Mouse (Mus musculus) cerebellum, adult 11-12 months (tissue): ENCODE measurements around the gene Cdh24.

Source experiments
- DNase-seq: peaks from one replicate; pipeline ENCODE4 v3.0.0; 2022

Cdh24 gene

DNA sequence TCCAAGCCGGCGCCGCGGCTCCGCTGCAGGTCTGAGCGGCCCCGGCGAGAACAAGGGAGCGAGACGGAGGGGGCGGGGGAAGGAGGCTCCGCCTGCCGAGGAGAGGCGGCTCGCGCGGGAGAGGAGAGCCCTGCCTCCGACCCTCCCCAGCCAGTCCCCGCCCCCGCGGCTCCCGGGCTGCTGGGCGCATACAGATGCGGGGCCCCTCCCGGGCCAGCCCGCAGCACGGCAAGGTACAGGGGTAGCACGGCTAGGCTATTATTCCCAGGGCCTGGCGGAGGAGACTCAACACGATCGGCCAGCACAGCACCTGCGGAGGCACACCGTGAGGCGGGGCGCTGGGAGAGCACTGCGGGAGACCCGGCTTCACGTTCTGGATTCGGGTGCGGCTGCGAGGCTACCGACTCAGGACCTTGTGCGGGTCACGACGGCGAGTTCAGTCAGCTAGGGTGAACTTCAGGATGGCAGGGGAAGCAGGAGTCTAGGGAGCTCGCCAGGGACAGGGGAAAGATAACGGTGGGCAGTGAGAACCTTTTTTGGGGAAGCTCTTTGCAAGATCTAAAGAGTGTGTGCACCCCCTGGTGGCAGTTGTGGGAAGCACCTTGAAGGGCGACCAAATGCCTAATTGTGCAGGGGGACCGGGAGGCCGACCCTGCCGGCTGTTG lies at the start of gene Cdh24:
TSS of gene Cdh24 (minus strand) at position 60 of the 665 bp plus-strand sequence.
- peak; percentile 81 for DNase-seq

DNA sequence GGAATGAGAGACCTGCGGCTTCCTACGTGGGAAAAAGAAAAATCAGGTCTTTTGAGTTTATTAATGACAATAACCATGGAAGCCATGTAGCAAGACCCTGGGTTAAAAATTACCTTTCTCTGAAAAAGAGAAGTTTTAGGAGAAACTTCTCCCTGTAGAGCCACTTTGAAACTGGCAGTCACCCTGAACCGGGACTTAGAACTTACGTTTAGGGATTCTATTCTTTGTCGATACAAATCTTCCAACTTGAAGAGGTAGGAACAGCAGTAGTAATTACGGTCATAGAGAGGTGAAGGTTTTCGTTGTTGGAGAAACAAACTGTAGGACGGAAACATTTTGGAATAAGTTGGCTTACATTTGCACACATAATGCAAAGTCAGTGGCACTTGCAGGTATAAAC lies 46.1 kb upstream of the Cdh24 start:
- no peak for DNase-seq

DNA sequence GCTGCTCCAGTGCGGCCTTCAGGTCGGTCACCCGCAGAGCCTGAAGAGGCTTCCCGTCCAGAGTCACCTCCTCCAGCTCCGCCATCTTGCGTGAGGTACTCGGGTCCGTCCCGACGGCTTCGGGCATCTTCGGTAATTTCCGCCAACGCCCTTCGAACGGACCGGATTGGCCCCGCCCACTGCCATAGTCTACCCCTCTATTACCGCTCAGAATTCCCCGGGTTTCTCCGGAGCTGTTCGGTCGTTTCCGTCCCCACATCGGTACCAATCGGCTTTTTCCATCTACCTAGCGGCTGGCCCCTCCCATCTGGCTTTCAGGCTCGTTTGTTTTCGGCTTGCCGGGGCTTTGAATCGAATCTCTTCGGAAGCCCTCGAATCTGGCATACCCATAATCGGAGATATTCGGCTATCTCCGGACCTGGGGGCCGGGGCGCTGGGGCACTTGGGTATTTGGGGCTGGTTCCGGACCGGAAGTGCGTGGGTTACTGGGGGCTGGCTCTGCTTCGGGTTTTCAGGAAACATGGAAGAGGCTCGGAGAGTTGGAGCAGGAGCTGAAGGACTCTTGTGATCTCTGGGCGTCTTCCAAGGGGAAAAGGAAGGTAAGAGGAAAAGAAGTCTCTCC lies 45.5 kb upstream of the Cdh24 start, which contains the start of gene Acin1:
TSS of gene Acin1 (minus strand) at position 410 of the 622 bp plus-strand sequence.
- peak; percentile 100 for DNase-seq

DNA sequence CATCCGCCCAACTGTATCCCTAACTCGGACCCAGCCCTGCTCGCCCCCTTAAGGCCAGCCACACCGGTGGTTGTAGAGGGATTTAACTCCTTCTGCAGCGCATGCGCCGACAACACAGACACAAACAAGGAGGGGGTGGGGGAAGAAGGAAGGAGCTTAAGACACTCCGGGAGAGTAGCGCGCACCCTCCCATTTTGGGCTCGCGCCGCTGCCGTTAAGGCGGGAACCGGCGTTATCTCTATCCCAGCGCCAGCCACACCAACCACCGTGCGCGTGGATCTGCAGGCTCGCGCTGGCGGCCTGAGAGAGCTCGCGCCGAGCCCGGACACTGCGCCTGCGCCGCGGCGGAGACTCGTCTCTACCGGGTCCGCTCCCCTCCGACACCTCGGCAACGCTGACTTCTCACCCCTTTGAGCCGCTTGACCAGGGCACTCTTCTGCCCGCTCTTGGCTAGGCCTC lies 44.9 kb upstream of the Cdh24 start, which contains the start of gene 1700123O20Rik:
TSS of gene 1700123O20Rik (plus strand) at position 154 of the 459 bp plus-strand sequence.
- DNase-seq: no peak

DNA sequence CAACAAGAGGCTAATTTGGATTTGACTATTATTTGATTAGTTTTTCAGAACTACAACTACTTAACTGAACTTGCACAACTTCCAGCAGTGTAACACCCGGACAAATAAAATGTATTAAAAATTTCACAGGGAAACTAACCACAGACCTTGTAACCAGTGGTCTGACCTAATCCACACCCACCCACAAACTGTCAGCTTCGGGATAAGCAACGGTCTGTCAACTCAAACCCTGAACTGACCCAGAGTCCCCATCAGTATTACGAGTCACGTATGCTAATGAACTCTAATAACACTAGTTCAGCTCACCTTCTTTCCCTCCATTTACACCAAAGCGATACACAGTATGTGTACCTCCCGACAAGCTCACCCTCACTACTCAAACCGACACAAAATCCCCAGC lies 44.3 kb upstream of the Cdh24 start:
- DNase-seq: peak; percentile 16

DNA sequence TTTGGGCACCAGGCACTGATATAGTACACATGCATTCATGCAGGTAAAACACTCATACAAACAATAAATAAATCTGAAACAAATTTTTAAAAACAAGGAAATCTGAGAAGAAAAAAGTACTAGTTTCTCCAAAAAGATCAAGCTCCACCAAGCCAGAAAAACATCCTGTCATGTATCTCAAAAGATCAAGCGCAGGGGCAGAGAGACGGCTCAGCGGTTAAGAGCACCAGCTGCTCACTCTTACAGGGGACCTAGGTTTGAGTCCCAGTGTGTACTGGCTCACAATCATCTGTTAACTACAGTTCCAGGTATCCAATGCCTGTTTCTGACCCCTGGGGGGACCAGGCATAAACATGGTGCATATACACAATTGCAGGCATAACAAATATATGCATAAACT lies 41.2 kb upstream of the Cdh24 start:
- DNase-seq: no peak

DNA sequence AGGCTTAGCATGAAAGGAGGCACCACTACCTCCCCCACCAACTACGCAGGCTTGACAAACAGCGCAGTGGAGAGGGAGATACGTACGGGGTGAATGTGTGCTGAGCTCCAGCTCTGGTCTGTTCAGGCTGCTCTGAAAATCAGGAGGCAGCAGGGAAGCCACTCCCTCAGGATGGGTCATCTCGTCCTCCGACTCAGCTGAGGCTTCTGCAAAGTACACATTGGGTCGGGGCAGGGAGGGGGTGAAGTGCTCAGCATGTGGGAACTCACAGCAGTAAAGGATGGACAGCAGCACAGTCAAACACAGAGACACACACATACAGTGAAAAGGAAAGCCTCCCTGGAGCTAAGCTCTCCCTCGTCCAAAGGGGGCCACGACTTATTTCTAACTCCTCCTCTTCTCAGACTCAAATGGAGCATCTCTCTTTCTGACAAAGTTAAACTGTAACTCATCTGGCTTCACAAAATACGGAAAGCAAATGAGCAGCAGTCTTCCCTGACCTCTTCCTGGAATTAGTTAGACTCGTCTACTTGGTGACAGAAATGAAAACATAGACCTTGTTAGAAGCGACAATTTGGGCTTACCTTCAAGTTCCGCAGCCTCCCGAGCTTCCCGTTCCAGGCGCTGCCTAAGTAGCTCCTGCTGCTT lies 37.6 kb upstream of the Cdh24 start:
- DNase-seq: no peak

DNA sequence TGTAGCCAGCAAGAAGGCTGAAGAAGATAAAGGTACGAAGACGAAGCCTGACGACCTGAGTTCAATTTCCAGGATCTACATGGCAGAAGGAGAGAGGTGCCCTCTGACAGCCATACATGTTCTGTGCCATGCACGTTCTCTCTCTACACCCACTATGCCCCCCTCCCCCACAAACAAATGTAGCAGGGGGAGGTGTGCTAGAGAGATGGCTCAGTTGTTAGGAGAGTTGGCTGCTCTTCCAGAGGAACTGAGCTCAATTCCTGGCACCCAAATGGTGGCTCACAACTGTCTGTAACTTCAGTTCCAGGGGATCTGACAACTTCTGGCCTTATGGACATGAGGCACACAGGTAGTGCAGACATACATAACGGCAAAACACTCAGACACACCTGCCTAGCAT lies 35.1 kb upstream of the Cdh24 start:
- no peak for DNase-seq

DNA sequence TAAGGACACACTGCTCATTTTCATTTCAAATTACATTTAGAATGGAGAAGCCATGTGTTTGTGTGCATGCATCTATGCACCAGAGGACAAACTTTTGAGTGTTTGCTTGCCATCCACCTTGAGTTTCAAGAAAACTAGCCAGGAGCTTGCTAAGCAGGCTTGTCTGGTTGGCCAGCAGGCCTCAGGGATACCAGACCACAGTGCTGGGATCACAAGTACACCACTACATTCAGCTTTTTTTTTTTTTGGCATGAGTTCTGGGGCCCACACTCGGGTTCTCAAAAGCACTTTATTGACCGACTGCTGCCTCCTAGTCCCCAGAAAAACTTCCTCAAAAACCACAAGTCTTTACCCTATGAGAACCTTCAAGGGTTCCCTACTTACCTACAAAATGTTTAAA lies 33.2 kb upstream of the Cdh24 start:
- DNase-seq: no peak

DNA sequence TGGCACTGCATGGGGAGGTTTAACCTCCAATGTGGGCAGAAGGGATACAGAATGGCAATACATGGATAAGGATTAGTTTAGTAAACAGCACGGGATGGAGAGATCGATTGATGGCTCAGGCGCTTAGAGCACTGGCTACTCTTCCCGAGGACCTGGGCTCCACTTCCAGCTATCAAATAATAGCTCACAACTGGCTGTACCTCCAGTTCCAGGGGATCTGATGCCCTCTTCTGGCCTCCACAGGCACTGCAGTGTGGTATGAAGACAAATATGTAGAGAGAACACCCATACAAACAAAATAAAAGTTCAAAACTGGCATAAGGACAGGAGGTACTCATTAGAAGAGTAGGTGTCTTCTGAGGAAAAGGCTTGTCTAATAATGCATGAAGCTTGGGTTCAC lies 28.2 kb upstream of the Cdh24 start:
- DNase-seq: no peak

DNA sequence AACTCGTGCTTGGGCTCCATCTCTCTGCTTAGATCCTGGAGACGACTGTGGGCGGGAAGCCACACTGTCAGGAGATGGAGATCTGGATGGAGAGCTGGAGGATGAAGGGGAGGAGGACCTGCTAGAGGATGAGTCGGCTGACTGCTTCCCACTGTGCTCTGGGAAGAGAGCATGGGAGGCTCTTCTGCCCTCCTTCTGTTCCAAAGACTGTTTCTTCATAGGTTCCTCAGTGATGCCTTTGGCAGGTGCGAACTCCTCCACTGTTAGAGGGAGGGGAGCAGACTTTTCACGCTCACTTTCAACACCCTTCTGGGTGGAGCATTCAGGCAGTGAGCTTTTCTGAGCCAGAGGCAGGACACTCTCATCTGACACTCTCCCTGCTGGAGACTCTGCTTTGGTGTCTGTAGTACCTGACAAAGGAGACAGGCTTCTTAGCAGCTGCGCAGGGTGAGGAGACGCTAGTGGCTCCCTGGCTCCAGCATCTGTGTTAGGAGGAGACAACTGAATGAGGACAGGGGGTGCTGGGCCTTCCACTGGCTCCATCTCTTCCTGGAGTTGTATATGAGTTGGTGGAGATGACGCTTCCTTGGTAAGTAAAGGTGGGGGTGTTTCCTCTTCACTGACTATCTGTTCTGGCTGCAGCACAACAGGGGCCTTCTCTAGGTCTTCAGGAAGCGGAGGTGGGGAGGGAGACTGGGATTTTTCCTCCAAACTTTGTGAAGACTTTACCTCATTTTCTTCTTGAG lies 23.5 kb upstream of the Cdh24 start:
- DNase-seq: peak; percentile 29

DNA sequence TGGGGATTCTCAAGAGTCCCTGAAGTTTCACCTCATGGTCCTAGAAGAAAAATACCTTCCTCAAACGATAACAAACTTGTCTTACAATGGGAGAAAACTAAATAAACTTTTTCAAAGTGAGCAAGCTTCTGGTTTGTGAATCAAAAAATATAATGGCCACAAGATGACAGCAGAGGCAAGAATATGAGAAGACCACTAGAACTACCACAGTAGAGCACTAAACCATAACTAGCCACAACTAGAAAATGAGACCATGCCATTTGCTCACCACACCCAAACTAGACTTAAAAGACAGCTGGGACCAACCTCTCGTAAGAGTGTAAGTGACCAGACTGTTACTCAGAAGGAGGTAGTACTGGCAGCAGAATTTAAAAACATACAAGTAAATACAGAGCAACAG lies 18.8 kb upstream of the Cdh24 start:
- no peak for DNase-seq

DNA sequence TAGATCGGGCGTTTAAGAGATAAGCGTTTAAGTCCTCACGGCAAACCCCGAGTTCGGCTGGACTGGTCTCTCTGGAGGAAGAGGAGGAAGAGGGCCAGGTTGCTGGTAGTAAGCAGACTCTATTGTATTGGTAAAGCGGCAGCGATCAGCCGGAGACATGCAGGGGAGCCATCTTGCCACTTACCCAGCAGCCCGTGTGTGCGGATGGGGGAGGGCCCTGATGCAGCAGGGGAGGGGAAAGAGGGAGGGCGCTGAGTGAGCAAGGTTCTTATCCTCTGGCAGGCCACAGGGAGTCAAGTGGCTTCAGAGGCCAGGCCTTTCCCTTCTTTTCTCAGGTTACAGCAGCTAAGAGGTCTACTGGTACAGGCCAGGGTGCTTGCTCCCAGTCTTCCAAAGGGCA lies 12.3 kb upstream of the Cdh24 start:
- peak; percentile 84 for DNase-seq

DNA sequence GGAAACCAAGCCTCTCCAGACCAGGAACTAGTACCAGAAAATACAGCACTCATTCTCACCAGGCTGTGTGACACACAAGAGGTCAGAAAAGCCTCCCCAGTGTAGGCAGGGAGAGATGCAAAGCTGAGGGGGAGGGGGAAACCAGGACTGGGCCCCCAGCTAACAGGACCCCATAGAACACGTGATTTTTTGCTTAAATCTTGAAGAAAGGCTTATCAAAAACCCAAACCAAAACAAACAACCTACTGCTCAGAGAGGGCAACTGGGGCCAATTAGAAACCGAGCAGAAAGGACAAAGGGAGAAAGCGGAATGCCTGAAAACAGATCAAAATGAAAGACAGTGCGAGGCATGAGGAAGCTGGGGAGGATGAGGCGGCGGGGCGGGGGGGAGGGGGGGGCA lies 11.6 kb upstream of the Cdh24 start:
- no peak for DNase-seq

DNA sequence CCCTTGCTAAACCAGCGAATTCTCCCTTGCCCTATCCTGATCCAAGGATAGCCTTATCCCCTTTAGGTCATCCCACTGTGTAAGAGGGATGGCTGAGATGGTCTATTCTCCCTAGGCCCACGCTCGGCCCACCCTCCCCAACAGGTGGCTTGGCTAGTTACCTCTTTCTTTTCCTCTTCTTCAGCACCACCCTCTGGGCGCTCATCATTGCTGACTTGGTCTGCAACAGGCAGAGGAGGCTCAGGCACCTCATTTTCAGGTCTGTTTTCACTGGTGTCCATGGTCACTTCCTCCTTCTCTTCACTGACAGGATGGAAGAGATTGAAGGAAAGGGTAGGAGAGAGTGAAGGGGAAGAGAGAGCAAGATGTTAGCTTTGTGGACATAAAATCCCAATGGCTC lies 10.4 kb upstream of the Cdh24 start:
- DNase-seq: no peak

DNA sequence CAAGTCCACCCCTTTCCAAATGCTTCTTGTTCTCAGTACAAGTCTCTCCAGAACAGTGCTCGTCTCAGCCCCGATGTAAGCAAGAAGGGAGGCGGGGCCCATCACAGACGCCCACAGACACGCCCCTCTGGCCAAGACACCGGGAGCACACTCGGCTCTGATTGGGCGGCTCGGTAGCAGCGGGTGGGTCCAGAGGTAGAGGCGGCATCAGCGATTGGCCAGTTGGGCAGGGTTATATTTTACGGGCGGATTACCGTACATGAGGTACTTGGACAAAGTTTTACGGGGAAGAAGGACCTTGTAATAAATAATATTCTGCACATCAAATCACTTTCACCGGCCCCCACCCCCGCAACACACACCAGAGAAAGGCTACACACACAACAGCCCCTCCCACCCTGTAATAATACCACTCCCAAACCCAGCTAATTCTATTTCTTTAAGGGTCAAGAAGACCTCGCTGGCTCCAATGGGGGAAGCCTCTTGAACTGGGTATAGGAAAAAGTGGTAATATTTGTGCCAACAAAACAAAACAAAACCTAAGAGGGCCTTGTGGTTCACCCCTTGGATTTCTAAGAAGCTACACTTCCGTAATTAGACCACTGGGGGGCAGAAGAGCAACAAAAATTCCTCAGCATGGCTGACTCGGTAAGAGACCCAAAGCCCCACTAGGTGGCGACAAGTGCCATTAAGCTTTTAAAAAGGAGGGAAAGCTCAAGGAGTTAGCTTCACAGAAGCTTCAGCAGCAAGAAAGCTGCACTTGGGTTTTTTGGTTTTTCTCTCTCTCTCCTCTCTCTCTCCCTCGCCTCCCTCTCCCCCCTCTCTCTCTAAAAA lies 9.7 kb upstream of the Cdh24 start:
- peak; percentile 78 for DNase-seq

DNA sequence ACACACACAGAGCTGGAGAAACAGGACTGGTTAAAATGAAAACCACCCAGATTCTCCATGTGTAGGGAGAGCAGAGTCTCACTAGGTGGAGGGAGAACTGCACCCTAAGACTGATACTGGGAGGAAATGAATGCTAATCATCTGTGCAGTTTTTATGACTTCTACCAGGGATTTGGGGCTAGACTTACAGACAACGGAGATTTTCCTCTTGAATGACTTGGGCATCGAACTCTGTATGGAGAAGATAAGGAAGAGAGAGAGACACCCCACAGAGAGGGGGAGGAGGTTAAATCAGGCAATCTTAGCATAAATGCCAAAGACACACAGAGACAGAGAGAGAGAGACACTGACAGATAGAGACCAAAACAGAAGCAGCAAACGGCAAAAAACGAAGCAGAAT lies 6.7 kb upstream of the Cdh24 start:
- DNase-seq: no peak

DNA sequence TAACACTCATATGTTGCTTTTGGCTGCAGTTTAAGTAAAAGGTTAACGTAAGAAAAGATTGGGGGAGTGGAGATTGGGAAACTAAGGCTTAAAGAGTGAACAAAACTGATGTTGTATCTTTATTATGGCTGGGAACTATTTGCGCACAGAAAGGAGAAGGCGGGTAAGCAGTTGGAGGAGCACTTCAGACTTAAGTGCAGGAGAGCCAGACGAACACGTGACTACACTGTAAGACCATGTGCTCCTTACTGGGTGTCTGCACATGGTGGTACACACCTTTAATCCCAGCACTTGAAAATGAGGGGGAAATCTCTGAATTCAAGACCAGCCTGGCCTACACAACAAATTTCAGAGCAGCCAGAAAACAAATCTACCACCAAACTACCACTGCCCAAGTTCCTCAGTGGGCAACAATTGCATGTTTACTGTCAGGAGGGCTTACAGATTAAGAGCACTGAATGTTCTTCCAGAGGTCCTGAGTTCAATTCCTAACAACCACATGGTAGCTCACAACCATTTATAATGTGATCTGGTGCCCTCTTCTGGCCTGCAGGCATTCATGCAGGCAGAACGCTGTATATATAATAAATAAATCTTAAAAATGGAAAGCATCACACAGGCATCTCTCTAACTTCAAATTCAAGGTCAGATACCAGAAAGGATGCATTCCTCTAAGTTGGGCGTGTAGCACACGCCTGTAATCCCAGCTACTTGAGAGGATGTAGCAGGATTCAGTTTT lies 5.9 kb upstream of the Cdh24 start:
- DNase-seq: no peak

DNA sequence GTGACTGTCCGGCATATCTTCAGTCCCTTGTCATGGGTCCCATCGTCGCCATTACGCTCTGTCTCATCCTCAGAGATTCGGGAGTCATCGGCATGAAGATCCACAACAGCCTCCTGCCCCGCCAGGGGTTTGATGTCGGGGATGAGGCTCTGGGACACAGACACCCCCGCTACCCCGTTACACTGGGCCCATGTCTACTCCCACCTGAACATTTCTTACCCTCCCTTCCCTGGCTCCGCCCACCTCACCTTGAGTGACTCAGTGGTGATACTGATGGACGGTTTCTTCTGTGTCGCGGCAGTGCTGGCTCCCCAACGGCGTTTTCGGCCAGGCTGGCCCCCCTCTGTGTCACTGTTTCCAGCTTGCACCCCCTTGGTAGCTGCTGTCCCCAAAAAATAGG lies 5.3 kb upstream of the Cdh24 start:
- DNase-seq: no peak

DNA sequence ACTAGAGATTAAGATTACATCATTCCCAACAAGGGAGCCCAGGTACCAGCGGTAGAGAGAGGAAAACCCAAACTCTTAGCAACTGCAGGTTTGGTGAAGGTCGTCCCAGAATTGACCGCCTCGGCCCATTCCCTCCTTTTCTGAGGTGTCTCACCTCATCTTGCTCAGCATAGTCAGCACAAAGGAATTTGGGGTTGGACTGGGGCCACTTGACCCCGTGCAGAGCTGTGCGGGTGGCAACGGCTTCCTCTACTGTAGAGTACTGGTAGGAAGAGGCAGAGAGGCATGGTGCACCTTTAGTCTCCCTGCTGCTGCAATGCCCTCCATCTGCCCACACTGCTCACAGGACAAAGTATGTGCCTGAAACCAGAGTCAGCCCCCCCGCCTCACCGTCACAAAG lies 3.1 kb upstream of the Cdh24 start:
- DNase-seq: no peak

DNA sequence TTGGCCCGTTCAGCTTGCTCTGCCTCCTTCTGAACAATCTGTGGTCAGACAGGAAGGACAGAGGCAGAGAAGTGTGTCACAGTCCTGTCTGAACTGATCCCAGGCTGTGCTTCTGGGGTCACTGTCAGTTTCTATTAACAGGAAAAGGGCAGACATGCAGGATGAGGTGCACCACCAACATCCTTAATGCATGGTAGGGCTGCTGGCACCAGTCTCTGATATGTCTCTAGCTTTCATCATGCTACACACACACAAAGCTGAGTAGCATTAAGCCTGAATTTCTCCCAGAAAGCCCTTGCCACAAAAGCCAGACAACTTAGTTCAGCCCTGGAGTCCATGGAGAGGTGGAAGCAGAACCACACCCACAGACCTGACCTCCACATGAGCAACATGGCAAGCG lies 1.8 kb upstream of the Cdh24 start:
- no peak for DNase-seq
